Mouse (Mus musculus) right cerebral cortex, postnatal 14 days (tissue): ENCODE results near the gene Orc1.

Experiments
- DNase-seq: peaks from one replicate; pipeline ENCODE4 v3.0.0; 2022

Gene Orc1

DNA sequence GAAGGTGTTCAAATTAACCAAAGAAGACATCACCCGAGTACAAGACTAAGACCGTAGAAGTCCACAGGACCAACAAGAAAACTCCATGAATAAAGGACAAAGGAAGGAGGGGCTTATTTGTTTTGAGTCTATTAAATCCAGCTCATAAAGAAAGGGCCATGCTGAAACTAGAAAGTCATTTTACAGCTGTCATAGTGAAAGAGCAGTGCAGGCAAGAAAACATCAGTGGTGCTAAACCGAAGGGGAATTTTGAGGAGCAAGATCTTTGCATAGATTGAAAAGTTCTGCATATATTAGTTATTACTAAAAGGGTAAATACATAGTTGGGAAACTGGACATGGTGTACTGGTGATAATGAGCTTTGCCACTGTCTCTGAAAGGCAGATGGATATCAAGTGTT is 58.5 kb downstream of the Orc1 start:
- DNase-seq, result no peak

DNA sequence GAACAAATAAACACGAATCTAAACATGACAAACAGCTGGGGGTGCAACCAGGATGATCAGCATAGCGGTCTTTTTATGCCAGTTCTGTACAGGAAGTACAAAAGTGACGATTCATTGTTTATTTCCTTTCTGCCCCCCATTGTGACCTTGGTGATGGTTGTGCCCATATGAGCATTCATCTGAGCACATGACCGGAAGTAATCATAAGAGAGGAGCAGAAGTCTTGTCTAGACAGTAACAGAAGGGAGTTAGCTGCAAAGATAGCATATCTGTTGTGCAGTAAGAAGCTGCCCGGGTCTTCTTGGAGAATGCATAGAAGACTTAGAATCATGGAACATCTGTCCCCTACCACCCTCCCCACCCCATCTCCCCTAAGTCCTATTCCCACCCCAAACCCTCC is 59.5 kb downstream of the Orc1 start:
- DNase-seq, result no peak

DNA sequence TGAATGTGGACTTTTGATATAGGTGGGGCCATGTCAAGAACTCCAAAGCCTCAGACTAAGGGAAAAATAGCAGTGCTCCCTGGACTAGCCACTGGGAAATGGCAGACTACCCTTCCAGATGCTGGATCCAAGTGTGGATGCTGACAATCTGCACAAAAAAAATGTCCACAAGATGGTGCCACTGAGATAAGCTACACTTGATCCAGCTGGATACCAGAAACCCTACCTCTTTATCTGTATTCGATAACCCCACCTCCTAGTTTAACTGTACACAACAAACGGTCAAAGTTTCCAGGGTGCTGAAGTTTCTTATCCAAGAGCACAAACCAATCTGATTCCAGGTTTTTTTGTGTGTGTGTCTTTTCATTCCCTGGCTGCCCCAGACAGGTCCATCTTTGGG is 85.2 kb downstream of the Orc1 start:
- no peak for DNase-seq
